Mouse (Mus musculus) heart, embryonic 13.5 days (tissue): Measurements from ENCODE around the gene Rexo5. TPM values are rescaled to one million over a fixed set of nuclear protein-coding genes. Genes with fewer than 3 reads are reported as not detected.

Experiments used
- ATAC-seq: fragments of 200-750 bp; cut with Nextera tagmentation; 2 replicates; pipeline ENCODE4 v1.8.0; 2017; ENCODE audit warnings: moderate TSS enrichment; ENCODE audit not compliant: insufficient number of reproducible peaks, low FRiP score, low TSS enrichment; ENCODE audit errors: extremely low read depth
- H3K27ac ChIP-seq: fragments of 300-500 bp; sonication (generic); replicated peaks from 2 replicates; pipeline ENCODE4 v1.5.1; 2015; ENCODE audit warnings: moderate library complexity, mild to moderate bottlenecking, inconsistent platforms
- H3K27me3 ChIP-seq: fragments of 300-500 bp; sonication (generic); replicated peaks from 2 replicates; pipeline ENCODE4 v1.6.1; 2015; ENCODE audit warnings: mild to moderate bottlenecking, inconsistent platforms
- H3K36me3 ChIP-seq: fragments of 300-500 bp; sonication (generic); 2 replicates; pipeline ENCODE4 v1.6.1; 2015; ENCODE audit warnings: mild to moderate bottlenecking, inconsistent platforms
- H3K4me1 ChIP-seq: fragments of 300-500 bp; sonication (generic); 2 replicates; pipeline ENCODE4 v1.6.1; 2015; ENCODE audit warnings: inconsistent platforms
- H3K4me2 ChIP-seq: fragments of 300-500 bp; sonication (generic); 2 replicates; pipeline ENCODE4 v1.6.1; 2015; ENCODE audit warnings: inconsistent platforms, mild to moderate bottlenecking, moderate library complexity
- H3K4me3 ChIP-seq: fragments of 300-500 bp; sonication (generic); 2 replicates; pipeline ENCODE4 v1.5.1; 2015; ENCODE audit warnings: moderate library complexity, mild to moderate bottlenecking, inconsistent platforms
- H3K9ac ChIP-seq: fragments of 300-500 bp; sonication (generic); 2 replicates; pipeline ENCODE4 v1.6.1; 2015; ENCODE audit warnings: inconsistent platforms, mild to moderate bottlenecking, moderate library complexity
- H3K9me3 ChIP-seq: fragments of 300-500 bp; sonication (generic); 2 replicates; pipeline ENCODE4 v1.6.1; 2016; ENCODE audit warnings: inconsistent platforms
- WGBS: fragments of 180-500 bp; shearing (Covaris S2); methylation state at CpG from one replicate; pipeline ENCODE4 v1.1.7; 2015; ENCODE audit warnings: mixed read lengths; 5-methylcytosine and 5-hydroxymethylcytosine counted together
- polyA plus RNA-seq: library from polyadenylated mRNA; unstranded; fragments of >200 nt; fragmentation: Nextera tagmentation; extraction: Ambion mirVana; gene quantifications from 2 replicates; pipeline ENCODE4 v1.2.1, GENCODE M21; 2015

Gene Rexo5
- polyA plus RNA-seq, 1 experiment from 2014 or later = 15.3 TPM

DNA sequence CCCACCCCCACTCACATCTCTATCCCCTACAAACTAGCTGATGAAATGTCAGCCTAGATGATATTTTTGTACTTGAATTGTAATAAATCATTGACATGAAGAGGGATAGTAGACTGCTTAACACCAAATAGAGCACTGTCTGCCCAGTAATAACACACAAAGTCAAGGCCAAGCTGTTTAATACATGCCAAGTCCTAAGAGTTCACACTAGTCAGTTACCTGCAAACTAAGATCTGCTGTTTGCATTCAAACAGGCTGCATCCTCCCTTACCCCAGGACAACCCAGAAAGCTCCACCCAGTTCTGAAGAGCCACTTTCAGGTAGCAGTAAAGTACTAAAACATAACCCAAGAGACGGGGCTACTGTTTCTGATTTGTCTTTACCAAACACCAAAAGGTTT lies 98.4 kb downstream of the Rexo5 start:
- H3K27me3 ChIP-seq = no peaks in the 10 kb centered on the region
- no peak overlapping the region for H3K9ac ChIP-seq
- peaks cover 32% of the 10 kb centered on the region for H3K4me1 ChIP-seq
- H3K4me2 ChIP-seq = no peak overlapping the region
- H3K9me3 ChIP-seq = no peaks in the 10 kb centered on the region
- no peak overlapping the region for H3K27ac ChIP-seq
- H3K36me3 ChIP-seq = no peaks in the 10 kb centered on the region
- H3K4me3 ChIP-seq = no peak overlapping the region
- no peak for ATAC-seq
- 83% methylated on average over 1 of the region's 1 CpGs for WGBS

DNA sequence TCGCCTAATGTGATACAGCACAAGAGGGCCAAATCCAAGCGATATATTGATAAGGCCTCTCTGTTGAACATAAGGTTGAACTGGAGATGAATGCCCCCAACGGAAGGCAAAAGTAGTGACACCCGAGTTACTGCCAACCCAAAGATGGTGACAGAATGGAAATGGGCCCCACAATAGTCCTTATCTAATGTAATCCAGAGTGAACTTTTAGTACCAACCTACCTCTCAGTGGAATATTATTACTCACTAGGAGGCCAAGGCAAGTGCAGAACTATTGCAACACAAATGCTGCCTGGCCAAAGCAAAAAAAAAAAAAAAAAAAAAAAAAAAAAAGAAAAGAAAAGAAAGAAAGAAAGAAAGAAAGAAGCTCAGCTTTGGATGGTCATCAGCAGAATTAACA lies 98.9 kb downstream of the Rexo5 start:
- H3K4me3 ChIP-seq = no peak overlapping the region
- 88% methylated on average over 4 of the region's 4 CpGs for WGBS
- no peak for ATAC-seq
- no peak overlapping the region for H3K9ac ChIP-seq
- no peaks in the 10 kb centered on the region for H3K9me3 ChIP-seq
- H3K4me2 ChIP-seq = no peak overlapping the region
- no peak overlapping the region for H3K27ac ChIP-seq
- no peaks in the 10 kb centered on the region for H3K36me3 ChIP-seq
- peaks cover 30% of the 10 kb centered on the region for H3K4me1 ChIP-seq
- no peaks in the 10 kb centered on the region for H3K27me3 ChIP-seq

DNA sequence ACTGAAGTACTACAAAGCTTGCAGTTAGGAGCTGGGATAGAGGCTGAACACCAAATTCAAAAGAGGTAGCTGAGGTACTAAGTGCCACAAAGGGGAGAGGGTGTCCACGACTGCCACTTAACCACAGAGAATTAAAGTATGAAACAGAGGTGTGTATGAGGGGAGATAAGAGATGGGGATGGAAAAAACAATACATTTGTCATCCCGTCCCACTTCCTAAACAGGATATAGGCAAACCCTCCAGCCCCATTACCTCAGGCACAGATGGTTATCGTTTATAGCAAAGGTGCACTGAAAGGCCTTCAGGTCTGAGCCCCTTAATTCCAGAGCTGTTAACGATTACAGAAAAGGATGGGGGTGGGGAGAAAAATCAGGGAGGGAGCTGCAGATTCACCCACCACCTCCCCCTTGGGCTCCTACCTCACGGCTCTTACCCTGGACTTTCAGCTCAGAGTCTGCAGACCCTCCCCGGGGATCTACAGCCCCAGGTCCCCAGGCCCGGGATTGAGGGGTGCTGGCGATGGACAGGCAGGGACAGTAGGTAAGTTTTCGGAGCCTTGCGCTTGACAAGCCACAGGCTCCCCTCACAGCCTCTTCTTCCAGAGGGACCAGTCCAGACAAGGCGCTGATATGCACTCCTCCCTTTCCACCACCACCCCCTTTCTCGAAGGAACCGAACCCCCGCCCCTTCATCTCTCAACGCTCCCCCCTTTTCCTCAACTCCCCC lies 101.2 kb downstream of the Rexo5 start:
- Histone ChIP-seq H3K36me3 (no peaks in the 10 kb centered on the region), H3K27ac (peak overlapping the region; percentile 88), H3K9me3 (no peaks in the 10 kb centered on the region), H3K4me3 (peak overlapping the region; percentile 84), H3K4me2 (peak overlapping the region; percentile 85), H3K9ac (peak overlapping the region; percentile 95), H3K4me1 (peaks cover 28% of the 10 kb centered on the region), H3K27me3 (no peaks in the 10 kb centered on the region)
- peak; percentile 12; the same call in 1 of the 2 replicates for ATAC-seq
- WGBS = 2% methylated on average over 14 of the region's 15 CpGs

DNA sequence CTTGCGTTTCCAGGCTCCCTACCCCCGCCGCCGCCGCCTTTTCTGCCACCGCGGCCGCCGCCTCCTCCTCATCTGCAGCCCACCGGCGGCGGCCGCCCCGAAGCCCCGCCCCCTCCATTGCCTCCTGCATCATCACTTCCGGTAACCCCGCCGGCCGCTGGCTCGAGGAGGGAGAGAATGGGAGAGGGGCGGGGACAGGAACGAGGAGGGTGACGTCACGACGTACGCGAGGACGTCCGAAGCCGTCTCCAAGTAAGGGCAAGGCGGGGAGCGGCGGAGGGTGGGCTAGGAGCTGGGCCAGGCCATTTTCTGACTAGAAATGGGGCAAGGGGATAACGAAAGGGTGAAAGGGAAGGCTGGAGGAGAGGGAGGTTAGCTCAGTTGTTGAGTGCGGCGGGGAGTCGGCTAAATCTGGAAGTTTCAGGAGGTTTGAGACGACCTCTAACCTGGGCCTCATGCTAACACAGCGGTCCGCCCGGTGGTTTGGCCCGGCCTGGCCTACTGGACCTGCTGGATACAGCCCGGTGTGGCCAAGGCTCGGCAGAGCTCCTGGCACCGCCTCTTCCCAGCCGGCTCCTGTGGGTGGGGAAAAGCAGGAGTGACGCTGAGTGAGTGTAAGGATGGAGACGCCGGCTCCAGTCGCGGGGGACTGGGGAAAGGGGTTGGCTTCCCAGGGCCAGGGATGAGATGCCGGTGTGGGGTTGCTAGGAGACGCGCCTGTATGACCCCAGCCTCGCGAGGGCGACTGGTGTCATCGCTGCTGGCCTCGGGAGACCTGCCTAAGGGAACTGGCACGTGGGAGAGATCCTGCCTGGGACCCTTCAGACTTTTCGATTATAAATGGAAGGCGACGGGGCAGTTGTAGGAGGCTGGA lies 102.1 kb downstream of the Rexo5 start, which contains the start of the genes Lyrm1 and Dcun1d3:
TSS of gene Lyrm1 (plus strand) at position 223 of the 874 bp plus-strand sequence.
TSS of gene Dcun1d3 (minus strand) at position 660 of the 874 bp plus-strand sequence.
- Histone ChIP-seq H3K9me3 (no peaks in the 10 kb centered on the region), H3K4me1 (peaks cover 28% of the 10 kb centered on the region), H3K9ac (peak within 1 kb of the TSS; percentile 95), H3K27me3 (no peaks in the 10 kb centered on the region), H3K36me3 (no peaks in the 10 kb centered on the region), H3K27ac (peak within 1 kb of the TSS; percentile 88), H3K4me2 (peak within 1 kb of the TSS; percentile 85), H3K4me3 (peak within 1 kb of the TSS; percentile 84)
- WGBS = under 1% methylated on average over 63 of the region's 63 CpGs
- peak; percentile 98 for ATAC-seq

DNA sequence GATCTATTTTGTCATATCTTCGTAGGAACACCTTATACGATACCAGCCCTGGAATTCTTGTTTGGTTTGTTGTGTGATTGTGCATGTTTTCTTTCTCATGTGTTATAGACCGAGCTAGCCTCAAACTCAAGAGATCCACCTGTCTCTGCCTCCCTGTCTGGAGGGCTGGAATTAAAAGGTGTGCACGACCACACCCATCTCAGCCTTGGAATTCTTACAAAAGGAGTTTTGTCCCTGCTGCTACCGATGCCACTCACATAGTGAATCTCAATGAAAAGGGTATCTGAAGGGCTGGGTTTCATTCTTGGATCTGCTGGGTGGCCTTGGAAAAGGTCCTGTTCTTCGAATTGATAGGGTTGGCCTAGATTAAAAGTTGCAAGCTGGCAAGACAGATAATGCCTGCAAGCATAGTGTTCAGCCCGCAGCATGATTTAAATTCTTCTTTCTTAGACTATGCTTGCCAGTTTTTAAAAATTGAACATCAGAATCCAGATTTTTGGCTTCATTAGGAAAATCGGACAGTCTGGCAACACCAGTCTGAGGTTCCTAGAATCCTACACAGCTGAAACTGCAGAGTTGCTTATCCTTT lies 103.8 kb downstream of the Rexo5 start:
- no peak overlapping the region for H3K4me2 ChIP-seq
- H3K9ac ChIP-seq = no peak overlapping the region
- H3K27ac ChIP-seq = no peak overlapping the region
- no peak for ATAC-seq
- 83% methylated on average over 8 of the region's 8 CpGs for WGBS
- no peaks in the 10 kb centered on the region for H3K9me3 ChIP-seq
- H3K27me3 ChIP-seq = no peaks in the 10 kb centered on the region
- H3K36me3 ChIP-seq = no peaks in the 10 kb centered on the region
- no peak overlapping the region for H3K4me3 ChIP-seq
- H3K4me1 ChIP-seq = peaks cover 28% of the 10 kb centered on the region

DNA sequence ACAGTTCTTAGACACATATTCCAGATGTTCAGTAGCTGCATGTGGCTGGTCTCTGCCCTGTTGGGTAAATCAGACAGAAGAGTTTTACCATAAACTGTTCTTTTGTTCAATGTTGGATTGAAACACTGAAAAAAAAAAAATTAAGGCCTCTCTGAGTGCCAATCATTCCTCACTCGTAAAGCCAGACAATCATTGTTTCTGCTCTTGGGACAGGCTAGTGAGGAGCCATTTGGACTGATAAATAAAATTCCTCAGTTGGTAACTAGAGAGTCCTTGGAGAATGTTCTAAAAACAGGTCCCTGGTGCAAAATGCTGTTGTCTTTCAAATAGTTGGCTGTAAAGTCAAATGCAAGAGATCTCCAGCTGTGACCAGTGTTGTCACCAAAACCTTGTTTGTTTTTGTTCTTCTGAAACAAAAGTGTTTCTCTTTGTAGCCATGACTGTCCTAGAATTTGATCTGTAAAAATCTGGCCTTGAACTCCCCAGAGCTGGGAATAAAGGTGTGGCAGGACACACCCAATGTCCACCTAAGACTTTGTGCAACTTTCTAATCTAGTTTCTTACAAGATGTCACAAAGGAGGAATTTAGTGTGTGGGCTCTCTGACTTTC lies 104.5 kb downstream of the Rexo5 start:
- Histone ChIP-seq H3K9me3 (no peaks in the 10 kb centered on the region), H3K27me3 (no peaks in the 10 kb centered on the region), H3K36me3 (no peaks in the 10 kb centered on the region), H3K4me1 (peaks cover 24% of the 10 kb centered on the region), H3K4me2 (no peak overlapping the region), H3K4me3 (no peak overlapping the region), H3K27ac (no peak overlapping the region), H3K9ac (no peak overlapping the region)
- no peak for ATAC-seq
- 49% methylated on average over 1 of the region's 1 CpGs for WGBS

Other genes with a start within 250 kb of the Rexo5 start
- not detected in 2 replicates for gene Acsm2, start 239.7 kb upstream of the Rexo5 start, polyA plus RNA-seq
- gene Acsm1, start 187.0 kb upstream of the Rexo5 start, polyA plus RNA-seq = 0.09 and 0.17 TPM in 2 replicates
- gene Acsm4, start 104.0 kb upstream of the Rexo5 start, polyA plus RNA-seq = not detected in 2 replicates
- 50.1 and 50.3 TPM in 2 replicates for gene Thumpd1, start 73.2 kb upstream of the Rexo5 start, polyA plus RNA-seq
- 0.14 TPM in 1 of 2 replicates, not detected in the other for gene Acsm3, start 33.1 kb upstream of the Rexo5 start, polyA plus RNA-seq
- gene Eri2, start 52 bp downstream of the Rexo5 start, polyA plus RNA-seq = 12.9 TPM in 2 replicates
- gene Lyrm1, start 101.9 kb downstream of the Rexo5 start, polyA plus RNA-seq = 8.2 TPM in 2 replicates
- 6.4 and 7.3 TPM in 2 replicates for gene Dcun1d3, start 102.3 kb downstream of the Rexo5 start, polyA plus RNA-seq